Mouse (Mus musculus) thymus, adult 2 months (tissue): ENCODE data around the gene Rbm44. TPM values are rescaled to one million over a fixed set of nuclear protein-coding genes. Genes with fewer than 3 reads are reported as not detected.

ENCODE experiments used
- DNase-seq: peaks from one replicate; pipeline ENCODE4 v3.0.0; 2021
- H3K27ac ChIP-seq: fragments of 200-500 bp; 2 replicates; pipeline ENCODE4 v1.5.1; 2012; ENCODE audit warnings: low read length, control low read depth; ENCODE audit not compliant: control insufficient read depth, insufficient read depth
- H3K27me3 ChIP-seq: fragments of 200-500 bp; 2 replicates; pipeline ENCODE4 v1.6.1; 2012; ENCODE audit warnings: mild to moderate bottlenecking, low read length, moderate library complexity, mixed read lengths; ENCODE audit not compliant: control insufficient read depth, insufficient read depth
- H3K36me3 ChIP-seq: fragments of 200-500 bp; 2 replicates; pipeline ENCODE4 v1.6.1; 2012; ENCODE audit warnings: mild to moderate bottlenecking, low read length, moderate library complexity; ENCODE audit not compliant: control insufficient read depth, insufficient read depth
- H3K4me1 ChIP-seq: fragments of 200-500 bp; replicated peaks from 2 replicates; pipeline ENCODE4 v1.6.1; 2012; ENCODE audit warnings: low read length; ENCODE audit not compliant: control insufficient read depth, insufficient read depth
- H3K4me3 ChIP-seq: fragments of 200-500 bp; 2 replicates; pipeline ENCODE4 v1.5.1; 2012; ENCODE audit warnings: mild to moderate bottlenecking, low read length, control low read depth, moderate library complexity; ENCODE audit not compliant: control insufficient read depth, insufficient read depth
- CTCF ChIP-seq: fragments of 200-500 bp; IDR thresholded peaks from 2 replicates; pipeline ENCODE4 v1.5.1; 2012; ENCODE audit warnings: mild to moderate bottlenecking, control low read depth, low read length, moderate library complexity, borderline replicate concordance; ENCODE audit not compliant: control insufficient read depth, poor library complexity, insufficient read depth; ENCODE audit errors: extremely low read depth
- POLR2A ChIP-seq: fragments of 200-500 bp; IDR thresholded peaks from 2 replicates; pipeline ENCODE4 v1.6.1; 2012; ENCODE audit warnings: mild to moderate bottlenecking, low read length, control low read depth, moderate library complexity; ENCODE audit not compliant: control insufficient read depth, poor library complexity, insufficient read depth; ENCODE audit errors: extremely low read depth
- WGBS: fragments of 180-500 bp; shearing (Covaris S2); methylation state at CpG from one replicate; pipeline ENCODE4 v1.1.7; 2018; 5-methylcytosine and 5-hydroxymethylcytosine counted together
- polyA plus RNA-seq: library from polyadenylated mRNA; depleted of rRNA; stranded (reverse); fragments of >200 nt; gene quantifications from 2 replicates; pipeline ENCODE4 v1.2.3, GENCODE M21; 2012; rRNA removed

Gene Rbm44
- polyA plus RNA-seq, 1 experiment = 0.27 TPM

DNA sequence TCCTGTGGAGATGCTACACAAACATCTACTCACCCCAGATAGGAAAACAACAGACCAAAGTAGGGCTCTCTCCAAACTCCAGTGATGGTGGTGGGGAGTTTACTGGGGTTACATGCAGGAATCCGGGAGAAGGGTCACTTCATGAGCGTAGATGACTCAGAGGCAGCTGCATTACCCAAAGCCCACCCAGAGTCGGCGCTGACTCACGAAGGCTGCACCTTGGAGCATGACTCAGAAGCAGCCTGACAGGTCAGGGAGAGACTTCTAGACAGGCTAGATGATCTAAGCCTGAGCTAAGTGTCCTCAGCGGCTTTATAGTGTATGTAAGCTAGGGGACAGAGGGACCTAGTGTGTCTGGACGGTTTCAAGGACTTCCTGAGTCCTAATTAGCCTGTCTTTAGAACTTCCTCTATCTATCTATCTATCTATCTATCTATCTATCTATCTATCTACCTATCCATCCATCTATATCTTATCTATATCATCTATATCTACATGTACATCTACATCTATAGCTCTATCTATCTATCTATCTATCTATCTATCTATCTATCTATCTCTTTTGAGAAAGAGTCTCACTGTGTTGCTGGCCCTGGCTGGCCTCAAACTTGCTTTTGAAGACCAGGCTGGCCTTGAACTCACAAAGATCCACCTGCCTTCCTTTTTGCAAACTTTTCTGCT is 74.9 kb downstream of the Rbm44 start:
- DNase-seq = no peak
- Histone ChIP-seq H3K36me3 (peaks cover 32% of the 10 kb centered on the region), H3K4me1 (peaks cover 20% of the 10 kb centered on the region), H3K27ac (no peak overlapping the region), H3K4me3 (no peak overlapping the region), H3K27me3 (no peaks in the 10 kb centered on the region)
- 93% methylated on average over 7 of the region's 7 CpGs for WGBS
- no peak for TF ChIP-seq CTCF
- no peak for TF ChIP-seq POLR2A

DNA sequence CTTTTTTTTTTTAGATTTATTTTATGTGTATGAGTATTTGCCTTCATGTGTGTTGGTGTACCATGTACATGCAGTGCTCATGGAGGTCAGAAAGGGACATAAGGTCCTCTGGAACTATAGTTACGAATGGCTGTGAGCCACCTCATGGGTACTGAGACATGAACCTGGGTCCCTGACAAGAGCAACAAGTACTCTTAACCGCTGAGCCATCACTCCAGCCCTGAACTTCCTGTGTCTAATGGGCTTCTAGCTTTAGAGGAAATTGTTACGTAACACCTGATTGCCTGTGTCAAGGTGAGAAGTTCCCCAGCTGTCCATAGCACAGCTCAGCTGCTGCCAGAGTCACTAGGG is 75.4 kb downstream of the Rbm44 start:
- TF ChIP-seq POLR2A (no peak), CTCF (no peak)
- DNase-seq = no peak
- Histone ChIP-seq H3K4me1 (peaks cover 15% of the 10 kb centered on the region), H3K36me3 (peaks cover 38% of the 10 kb centered on the region), H3K4me3 (no peak overlapping the region), H3K27ac (no peak overlapping the region), H3K27me3 (no peaks in the 10 kb centered on the region)
- WGBS = 68% methylated on average over 3 of the region's 3 CpGs

Other genes starting within 250 kb of the Rbm44 start
- 1.4 and 2.0 TPM in 2 replicates for gene Mlph, start 230.0 kb upstream of the Rbm44 start, polyA plus RNA-seq
- not detected in 2 replicates for gene Prlh, start 192.0 kb upstream of the Rbm44 start, polyA plus RNA-seq
- gene Rab17, start 175.4 kb upstream of the Rbm44 start, polyA plus RNA-seq = 0.85 and 0.94 TPM in 2 replicates
- 24.1 and 31.8 TPM in 2 replicates for gene Lrrfip1, start 146.4 kb upstream of the Rbm44 start, polyA plus RNA-seq
- 261 and 288 TPM in 2 replicates for gene Ramp1, start 34.7 kb downstream of the Rbm44 start, polyA plus RNA-seq
- 32.5 and 36.7 TPM in 2 replicates for gene Ube2f, start 105.2 kb downstream of the Rbm44 start, polyA plus RNA-seq
- gene Scly, start 153.2 kb downstream of the Rbm44 start, polyA plus RNA-seq = 25.6 and 25.9 TPM in 2 replicates
- 0.71 and 0.85 TPM in 2 replicates for gene Espnl, start 177.0 kb downstream of the Rbm44 start, polyA plus RNA-seq
- 0.68 and 4.0 TPM in 2 replicates for gene Klhl30, start 205.9 kb downstream of the Rbm44 start, polyA plus RNA-seq
- 1.4 and 2.5 TPM in 2 replicates for gene Erfe, start 221.3 kb downstream of the Rbm44 start, polyA plus RNA-seq